Mouse (Mus musculus) lung, postnatal 4 days (tissue): ENCODE measurements around the gene Ola1.

ENCODE experiments used
- DNase-seq, 2 experiments: peaks; one replicate each; pipeline ENCODE4 v3.0.0; 2021

Gene Ola1

DNA sequence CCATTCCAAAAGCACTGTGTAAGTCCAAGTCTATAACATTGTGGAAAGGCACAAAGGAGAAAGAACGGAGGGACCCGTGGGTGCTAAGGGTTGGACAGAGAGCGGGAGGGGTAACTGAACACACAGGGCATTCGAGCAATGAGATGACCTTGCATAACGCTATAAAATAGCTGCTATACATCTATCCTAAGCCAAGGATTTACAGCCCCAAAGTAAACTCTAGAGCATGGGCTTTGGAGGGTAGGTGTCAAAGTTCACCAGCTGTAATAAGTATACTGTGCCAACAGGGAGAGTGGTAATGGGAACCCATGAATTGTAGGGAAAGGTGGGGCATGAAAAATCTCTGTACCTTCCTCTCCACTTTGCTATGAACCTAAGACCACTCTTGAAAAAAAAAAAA is at the start of gene Ola1:
Ola1 (minus strand) TSS at position 12 of the 400 bp plus-strand sequence.
- DNase-seq, result no peak

DNA sequence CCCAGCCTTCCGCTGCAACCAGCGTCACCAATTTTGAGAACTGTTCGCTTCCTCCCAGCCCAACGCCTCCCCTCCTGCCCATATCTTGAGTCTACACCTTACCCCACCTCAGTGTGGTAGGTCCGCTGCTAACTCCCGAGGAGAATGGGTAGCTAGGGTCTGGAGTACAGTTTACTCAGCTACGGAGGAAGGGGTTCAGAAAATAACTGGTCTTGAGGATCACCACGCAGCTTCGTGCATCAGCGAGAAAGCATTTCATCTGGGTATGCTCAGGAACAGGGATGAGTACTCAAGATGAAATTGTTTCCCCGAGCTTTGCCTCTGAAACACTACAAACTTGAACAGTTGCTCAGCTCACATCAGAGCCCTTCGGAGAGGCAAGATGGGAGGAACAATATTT is 49.6 kb upstream of the Ola1 start:
- DNase-seq, result no peak

DNA sequence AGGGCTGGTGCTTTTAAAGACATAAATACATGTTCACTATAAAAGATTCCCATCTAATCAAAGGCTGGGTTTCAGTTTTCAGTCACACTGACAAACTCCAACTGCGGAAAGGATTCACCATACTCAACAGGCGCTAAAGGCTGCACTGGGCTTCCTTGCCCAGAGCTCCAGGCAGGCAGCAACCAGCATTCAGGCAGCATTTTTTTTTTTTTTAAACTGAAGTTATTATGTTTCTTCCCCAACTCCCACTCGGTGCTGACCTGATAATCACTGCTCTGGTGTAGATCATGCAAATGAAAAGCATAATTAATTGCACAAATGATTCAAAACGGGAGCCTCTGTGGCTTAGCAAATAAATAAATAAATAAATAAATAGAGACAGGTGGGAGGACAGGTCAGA is 49.1 kb upstream of the Ola1 start:
- DNase-seq, result no peak

DNA sequence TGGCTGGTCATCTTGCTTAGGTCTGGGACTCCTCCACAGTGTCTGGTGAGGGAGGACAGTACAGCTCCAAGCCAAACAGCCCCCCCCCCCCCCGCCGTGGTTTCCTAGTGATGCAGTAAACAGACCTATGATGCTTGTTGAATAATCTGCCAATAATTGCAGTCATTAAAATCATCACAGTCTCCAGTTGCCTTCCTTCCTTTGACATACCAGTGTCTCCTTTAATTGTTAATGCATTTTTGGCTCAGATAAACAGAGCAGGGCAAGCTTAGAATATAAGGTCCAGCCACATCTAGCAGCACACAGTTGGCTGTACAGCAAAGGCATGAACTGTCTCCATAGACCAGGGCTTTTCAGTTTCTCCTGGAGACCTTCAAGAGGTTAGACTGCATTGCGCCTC is 48.5 kb upstream of the Ola1 start:
- DNase-seq, result no peak

DNA sequence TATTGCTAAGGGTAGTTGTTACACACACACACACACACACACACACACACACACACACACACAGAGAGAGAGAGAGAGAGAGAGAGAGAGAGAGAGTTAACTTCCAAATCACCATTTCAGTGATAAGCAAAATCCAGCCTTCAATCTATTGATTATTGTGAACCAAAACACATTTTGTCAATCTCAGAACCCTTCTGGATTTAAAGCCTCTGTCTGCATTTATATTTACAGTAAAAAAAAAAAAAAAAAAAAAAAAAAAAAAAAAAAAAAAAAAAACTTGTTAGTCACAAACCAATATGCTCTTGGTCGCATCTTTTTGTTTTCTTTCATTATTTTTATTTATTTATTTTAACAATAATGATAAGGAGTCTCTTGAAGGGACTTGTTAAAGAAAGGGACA is 47.9 kb upstream of the Ola1 start:
- DNase-seq, result no peak

DNA sequence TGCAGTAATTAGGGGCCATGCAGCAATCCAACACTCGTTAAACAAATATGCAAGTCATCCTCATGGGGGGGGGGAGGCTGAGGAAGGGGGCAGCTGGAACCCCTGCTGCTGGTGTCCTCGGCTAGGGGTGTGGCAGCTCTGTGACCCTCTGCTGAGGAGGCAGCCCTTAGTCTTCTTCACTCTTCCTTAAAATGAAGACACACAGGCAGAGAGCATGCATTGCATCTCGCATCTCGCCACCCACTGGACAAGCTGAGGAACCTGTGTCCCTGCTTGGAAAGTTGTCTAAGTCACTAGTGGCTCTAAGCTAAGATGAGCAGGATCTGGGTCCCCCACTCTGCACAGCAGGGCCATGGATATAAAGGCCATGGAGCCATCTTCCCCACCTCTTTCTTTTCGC is 47.3 kb upstream of the Ola1 start:
- DNase-seq, result no peak

DNA sequence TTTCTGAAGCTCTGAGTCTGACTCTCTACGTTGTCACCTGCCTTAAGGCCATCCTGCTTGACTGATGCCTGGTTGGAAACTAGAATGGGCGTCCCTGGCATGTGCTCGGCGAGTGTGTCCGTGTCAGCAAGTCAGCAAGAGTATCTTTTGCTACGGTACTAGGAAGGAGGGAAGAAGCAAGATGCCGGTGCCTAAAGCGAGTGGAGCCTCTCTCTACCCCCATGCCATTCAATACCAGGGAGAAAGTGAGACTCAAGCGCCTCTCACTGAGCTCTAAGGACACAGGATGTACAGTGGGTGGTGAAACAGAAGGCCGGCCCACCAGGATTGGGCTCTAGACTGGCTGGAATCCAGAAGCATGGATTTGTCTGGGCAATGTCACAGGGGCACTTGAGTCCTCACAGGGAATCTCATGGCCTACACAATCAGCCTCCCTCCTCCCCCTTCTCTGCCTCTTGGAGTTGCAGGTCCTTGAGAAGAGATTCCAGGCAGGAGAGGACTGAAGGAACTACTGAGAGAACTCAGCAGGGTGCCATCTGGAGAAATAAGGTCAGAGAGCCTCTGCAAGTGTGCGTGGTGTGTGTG is 46.0 kb upstream of the Ola1 start:
- no peak for DNase-seq

DNA sequence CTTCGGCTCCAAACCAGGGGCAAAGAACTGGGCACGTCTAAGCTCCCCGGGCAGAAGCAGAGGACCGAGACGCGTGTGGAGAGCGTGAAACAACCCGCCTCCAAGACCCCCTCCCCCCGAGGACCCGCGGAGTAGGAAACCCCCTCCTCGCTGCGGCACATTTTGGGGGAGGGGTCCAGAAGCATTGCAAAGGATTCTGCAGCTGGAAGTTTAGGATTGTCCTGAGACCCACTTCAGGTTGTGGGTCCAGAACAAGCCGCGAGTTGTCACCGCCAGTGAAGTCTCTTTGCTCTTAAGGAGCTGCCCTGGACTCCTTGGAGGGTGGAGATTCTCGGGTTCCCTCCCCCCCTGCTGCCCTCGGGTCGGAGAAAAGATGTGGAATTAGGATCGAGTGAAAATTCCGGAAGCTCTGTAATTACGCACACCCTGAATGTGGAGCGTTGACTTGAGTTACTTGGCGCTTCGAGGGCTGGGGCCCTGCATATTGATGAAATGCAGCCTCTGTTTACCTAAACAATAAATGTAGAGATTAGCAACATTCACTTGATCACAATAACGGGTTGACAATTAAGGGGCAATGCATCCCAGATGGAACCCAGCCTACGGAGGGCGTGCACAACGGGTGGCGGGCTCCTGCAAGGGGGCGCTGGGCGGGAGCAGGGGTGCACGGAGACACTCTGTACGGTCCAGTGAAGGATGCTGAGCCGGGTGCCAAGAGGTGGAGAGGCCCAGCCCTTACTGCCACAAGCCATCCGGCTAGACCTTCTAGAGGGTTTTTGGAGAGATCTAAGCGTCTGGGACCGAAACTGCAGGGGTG is 45.3 kb upstream of the Ola1 start:
- DNase-seq, result peak; percentile 39 to 52

DNA sequence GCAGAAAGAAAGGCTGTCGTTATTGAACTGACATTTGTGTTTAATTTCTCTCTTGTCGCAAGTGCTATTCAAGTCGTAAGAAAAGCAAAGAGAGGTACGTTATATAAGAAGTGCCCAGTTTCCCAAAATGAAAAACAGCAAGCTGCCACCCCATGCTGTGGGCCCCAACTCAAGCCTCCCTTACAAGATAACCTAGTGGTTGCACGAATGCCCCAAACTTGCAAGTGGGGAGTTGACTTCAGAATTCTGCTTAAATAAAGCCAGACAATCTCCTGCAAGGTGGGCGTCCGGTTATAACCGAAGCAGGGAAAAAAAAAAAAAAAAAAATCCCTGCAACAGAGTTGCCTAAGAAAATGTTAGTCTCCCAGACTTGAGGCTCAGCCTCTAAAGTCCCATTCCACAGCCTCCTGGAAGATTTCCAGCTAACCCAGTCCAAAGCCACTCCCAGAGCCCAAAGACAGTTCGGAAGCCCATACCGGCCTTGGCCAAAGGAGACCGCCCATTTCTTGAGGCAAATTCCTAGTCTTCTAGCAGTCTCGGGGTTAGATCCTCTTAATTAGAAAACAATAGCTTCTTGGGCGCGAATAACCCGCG is 44.5 kb upstream of the Ola1 start:
- DNase-seq, result peak in 1 of 2 experiments; percentile 26

DNA sequence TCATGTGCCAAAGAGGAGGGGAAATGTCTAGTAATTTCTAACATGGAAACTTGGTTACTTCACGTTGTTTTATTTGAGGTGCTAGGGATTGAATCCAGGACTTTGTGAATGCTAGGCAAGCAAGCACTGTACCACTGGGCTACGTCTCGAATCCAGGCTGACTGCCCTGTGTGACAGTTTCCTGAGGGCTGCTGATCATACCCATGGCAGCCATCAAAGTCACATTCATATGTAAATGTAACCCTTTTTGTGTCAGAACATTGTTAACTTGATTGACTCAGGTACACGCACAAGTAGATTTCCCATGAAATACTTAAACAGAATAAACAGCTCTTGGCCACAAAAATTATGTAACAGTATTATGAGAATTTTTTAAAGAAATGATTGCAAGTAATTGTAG is 30.0 kb upstream of the Ola1 start:
- no peak for DNase-seq

DNA sequence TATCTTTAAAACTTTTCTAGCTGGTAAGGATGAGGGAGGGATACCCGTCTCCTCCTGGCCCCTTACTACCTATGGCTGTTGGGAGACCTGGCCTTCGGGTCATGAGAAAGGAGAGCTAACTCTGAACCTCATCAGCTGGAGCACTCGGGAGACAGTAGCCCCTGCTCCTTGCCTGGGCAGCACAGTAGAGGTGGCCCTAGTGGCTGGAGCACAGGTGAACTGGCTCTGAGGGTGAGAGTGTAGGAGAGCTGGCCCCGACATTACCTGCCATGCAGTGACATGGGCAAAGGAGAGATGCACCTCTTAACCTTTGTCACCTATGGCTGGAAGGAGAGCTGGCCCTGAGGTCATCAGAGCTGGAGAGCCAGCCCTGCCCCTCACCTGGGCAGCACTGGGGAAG is 22.6 kb upstream of the Ola1 start:
- DNase-seq, result no peak

DNA sequence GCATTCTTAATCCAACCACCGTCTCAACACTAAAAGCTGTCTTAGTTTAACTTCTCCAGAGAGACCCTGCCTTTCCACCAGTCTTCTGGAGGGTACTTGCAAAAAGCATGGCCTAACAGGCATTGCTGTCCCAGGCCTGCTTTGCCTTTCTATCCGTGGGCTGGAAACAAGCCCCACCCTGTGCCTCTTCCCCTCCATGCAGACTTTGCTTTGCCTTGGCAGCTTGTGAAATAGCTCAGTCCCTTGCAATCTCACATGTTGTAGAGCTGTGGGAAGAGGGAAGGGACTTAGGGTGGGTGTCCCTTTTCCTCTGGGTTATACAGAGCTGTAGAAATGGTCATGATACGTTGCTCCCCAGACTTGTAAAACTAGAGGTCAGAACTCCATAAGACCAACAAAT is 12.4 kb upstream of the Ola1 start:
- peak in 1 of 2 experiments; percentile 5 for DNase-seq

DNA sequence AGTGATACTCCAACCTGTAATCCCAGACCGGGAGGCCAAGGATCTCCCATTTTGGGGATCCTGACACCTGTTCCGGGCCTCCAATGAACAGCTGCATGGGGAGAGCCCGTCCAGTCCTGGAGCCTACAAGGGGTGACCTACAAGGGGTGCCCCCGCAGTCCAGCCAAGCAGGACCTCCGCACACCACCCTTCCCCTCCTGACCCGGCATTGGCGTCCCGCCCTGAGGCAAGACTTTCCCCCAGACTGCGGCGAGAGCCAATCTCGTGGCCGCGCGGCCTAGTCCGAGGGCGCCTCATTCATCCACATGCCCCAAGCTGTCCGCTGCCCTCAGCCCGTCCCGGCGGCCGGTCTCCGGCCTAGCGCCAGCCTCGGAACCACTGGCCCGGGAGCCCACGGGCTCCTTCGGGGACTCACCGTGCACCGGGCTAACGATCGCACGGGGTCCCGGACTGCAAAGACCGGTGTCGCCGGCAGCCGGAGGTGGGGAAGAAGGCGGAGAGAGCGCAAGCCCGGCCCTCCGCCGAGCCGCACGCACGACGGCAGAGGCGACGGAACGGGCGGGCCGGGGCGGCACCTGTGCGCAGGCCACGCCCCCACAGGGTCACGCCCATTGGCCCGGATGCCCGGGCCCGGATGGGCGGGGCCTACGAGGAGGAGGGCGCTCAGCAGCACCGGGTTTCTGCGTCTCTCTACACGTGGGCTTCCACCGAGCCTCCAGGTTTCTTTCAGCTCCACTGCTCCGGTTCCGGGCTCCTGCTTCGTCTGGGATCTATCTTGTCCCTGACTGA is 4.7 kb downstream of the Ola1 start:
- peak; percentile 94 to 96 for DNase-seq

DNA sequence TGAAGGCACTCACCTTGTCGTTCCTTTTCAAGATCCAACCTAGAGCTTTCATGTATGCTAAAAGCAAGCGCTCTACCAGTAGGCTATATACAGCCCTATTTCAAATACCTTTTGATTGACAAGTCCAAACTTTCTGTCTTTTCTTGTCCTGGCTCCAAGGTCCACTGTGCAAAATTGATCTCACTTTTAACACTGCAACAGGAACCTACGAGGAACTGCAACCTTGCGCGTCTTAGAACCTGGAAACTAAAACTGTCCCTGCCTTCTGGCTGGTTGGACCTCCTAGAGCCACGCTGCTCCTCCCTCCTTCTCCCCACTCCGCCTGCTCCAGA is 5.2 kb downstream of the Ola1 start:
- DNase-seq, result no peak

DNA sequence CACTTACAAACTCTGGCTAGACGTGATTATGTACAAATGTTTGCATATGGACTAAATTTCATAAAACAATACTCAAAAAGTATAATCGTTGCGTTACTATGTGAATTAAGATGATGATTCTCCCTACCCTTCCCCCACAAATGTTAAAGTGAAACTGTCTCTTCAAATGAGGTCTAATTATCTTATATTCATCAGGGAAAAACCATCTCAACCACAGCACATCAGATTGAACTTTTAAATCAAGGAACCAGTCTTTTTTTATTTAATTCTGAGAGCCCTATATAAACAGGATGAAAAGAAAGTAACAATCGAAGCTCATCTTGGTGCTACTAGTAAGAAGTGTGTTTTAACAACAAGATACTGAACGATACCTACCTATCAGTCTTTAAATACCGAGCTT is 14.4 kb downstream of the Ola1 start:
- no peak for DNase-seq

DNA sequence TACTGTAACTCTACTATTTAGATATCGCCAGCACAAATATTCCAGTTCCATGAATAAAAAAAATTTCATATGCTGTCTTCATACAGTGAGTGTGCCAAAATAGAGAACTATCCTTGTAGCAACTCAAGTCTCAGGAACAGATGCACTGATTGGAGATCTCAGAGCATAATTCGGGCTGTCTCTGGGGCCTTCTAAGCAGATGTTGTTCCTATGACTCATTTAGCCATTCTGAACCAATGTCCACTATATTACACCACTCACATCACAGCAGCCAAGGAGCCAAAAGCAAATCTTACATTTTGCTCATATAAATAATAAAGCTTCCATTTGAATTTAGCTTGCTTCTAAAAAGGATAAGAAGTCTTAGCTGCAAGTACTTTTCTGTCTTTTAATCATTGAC is 30.2 kb downstream of the Ola1 start:
- DNase-seq, result no peak

DNA sequence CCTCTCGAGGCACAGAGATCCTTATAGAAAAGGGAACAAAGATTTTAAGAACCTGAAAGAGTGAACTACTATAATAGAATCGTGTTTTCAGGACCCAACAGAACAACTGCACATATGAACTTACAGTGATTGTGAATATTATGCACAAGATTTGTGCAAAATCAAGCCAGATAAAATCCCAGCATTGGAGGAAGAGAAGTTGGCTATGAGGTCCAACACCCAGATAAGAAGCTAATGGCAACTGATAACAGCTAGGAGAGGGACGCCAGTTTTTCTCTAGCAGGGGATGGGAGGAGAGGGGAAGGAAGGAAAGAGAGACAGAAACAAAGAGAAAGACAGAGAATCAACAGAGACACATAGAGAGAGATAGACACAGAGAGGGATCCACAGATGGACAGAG is 33.5 kb downstream of the Ola1 start:
- no peak for DNase-seq

DNA sequence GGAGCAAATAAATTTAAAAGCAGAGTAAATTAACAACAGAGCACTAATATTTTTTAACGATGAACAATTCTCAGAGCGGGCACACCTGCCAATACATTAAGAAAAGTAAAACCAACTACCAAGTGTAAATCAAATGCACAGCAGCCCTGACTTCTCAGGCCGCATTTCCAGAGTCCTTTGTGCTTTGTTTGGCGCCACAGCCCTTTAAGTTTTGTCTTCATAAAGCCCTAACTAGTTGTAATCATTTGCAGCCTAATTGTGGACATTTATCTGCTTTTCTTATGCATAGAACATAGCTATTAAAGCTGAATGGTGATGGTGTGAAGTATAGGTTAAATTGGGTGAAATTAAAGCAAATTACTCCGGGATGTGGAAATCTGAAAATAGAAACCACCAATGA is 49.2 kb downstream of the Ola1 start:
- no peak for DNase-seq

DNA sequence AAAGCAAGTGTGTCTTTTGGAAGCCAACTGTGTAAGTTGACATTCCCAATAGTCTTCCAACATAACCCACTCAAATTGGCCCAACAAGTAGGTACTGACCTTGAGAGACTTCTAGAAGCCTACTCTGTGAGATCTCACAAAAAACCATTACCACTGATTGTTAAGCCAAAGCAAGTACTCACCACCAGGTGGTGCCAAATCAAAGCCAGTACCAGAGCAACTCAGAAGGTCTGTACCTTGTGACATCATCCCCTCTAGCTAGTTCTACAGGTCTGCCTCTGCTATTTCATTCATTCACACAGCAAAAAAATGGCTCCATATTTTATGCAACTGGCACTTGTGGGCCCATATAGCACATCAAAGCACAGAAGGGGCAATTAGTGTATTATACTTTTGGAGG is 51.6 kb downstream of the Ola1 start:
- DNase-seq, result peak in 1 of 2 experiments; percentile 73

DNA sequence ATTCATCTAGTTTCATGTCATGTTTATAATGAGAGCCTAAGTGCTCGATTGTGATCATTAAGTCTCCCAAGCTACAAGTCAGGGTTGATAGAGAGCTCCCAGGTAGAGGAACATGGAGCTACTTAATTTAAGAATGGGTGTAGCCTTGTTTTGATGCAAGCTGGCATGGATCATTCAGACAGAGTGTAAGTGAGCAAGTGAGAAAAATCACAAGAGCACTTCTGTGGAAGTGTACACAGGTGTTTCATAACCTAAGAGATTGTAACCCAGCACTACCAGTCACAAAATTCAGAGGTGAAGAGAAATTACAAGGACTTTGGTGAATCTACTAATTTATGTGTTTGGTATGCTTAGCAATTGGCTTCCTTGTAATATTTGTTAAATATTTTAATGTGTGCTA is 54.1 kb downstream of the Ola1 start:
- DNase-seq, result no peak

DNA sequence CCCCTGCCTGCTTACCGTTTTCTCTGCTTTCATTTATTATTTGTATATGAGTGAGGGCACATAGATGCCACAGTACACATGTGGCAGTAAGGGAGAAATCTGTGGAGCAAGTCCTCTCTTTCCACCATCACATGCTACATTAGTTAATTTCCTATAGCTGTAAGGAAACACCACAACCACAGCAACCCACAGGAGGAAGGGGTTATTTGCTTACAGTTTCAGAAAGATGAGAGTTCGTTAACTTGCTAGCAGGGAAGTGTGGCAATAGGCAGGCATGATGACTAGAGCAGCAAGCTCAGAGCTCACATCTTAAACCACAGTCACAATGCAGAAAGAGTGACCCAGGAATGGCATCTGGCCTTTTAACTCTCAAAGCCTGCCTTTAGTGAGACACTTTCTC is 58.0 kb downstream of the Ola1 start:
- no peak for DNase-seq

DNA sequence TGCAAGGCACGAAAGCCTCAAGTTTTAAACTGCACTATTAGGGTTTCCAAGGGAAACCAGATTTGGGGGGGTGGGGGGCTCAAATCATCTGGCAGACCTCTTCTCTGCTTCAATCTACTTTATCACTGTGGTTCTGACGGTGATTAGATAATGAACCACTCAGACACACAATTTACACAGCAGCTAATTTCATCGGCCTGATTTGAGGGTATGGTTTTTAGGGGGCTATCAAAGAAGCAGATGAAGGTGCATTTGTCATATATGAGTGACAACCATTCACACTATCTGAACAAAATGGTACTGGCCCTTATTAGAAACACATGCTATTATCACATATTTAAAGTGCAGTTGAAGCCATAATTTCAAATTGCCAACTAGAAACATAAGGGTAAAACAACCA is 61.5 kb downstream of the Ola1 start:
- no peak for DNase-seq

DNA sequence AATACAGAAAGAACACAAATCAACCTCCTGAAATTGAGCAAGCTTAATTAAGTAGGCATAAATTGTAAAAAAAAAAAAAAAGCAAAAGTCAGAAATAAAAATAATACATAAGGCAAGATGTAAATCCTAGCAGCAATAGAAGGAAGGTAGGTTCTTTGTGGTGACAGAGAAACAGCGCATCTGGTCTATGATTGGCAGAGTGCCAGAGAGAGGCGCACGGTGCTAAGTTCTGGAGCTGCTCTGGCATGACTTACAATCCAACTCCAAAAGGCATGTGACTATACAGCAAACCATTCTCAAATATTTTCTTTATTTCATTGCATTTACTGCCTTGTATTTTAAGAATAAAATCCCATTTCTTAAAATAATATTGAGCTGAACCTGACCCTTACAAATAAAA is 68.2 kb downstream of the Ola1 start:
- DNase-seq, result no peak

DNA sequence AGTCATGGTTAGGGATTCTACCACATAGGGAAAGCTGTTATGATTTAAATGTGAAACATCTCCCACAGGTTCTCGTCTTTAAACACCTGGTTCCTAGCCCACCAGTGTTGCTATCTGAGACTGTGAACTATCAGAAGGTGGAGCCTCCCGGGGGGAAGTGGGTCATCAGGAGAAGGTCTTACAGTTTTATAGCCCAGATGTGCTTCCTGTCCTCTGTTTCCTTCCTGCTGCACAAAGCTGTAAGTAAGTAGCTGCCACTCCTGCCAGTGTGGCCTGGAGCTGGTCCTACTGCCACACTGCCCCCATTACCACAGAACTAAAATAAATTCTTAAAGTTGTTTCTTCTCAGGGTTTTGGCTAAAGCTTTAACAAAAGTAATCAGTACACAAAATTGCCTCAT is 72.6 kb downstream of the Ola1 start:
- no peak for DNase-seq
